Mouse (Mus musculus): ENCODE measurements around the gene Btbd11. TPM values are rescaled to one million over a fixed set of nuclear protein-coding genes. Genes with fewer than 3 reads are reported as not detected.
A peak's percentile ranks its signal among the peaks of the same experiment; 100 is the strongest.

Btbd11 gene
- 10 to 100 TPM; 27.5 to 31.5 TPM for total RNA-seq (2021)

DNA sequence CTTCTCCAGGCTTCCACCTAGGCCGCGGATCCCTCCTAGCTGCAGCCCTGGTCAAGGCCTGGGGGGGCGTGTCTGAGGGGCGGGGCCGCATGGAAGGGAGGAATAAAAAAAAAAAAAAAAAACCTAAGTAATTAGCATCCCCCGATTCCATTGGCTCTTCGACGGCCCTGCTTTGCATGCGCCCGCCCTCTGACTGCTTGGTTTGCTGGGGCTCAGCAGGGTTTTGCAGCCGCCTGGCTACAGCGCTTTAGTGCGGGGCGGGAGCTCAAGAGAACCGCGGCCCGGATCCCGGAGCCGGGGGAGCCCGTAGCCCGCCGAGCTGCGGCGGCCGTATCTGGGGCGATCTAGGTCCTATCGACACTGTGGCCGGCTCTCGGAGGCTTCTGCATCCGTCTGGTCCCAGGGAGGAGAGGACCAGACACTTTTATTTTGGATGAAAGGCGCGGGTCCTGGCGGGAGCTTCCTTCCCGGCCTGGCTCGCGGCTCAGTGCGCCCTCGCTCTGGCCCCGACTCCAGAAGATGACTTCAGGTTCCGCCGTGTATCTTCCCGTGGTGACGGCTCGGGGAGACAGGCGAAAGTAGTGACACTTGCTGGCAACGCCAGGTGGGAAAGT, at the start of gene Btbd11:
Gene Btbd11, plus strand, starts transcription at position 210 of the 614 bp plus-strand sequence.
- DNase-seq (ENCODE audit: low spot score in 2 of 2) = peak; percentile 81 to 84
- intact Hi-C loops (cut with DNase I) = loop anchor here (5.0 to 10.0 kb wide), 2 partner anchors 164 to 238 kb away; no protein-coding TSS in a partner anchor

DNA sequence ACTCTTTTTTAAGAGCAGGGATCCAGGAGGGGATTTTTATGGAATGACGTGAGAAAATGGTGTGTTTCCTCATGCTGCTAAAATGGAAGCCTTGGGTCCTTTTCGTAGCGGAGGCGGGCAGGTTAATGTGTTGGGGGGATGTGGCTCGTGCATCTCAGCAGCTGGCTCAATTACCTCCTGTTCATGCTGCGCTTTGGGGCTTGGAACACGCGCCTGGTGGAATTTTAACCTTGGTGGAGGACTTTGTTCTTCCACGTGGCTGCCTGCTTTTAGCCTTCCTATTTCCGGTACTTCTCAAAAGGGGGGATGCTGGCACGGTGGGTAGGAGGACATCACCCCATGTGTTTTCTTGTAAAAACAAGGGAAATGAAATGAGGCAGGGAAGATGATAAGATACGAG, 47.9 kb upstream of the Btbd11 start:
- DNase-seq (ENCODE audit: low spot score in 2 of 2) = no peak
- intact Hi-C loops (cut with DNase I) = no loop called here

DNA sequence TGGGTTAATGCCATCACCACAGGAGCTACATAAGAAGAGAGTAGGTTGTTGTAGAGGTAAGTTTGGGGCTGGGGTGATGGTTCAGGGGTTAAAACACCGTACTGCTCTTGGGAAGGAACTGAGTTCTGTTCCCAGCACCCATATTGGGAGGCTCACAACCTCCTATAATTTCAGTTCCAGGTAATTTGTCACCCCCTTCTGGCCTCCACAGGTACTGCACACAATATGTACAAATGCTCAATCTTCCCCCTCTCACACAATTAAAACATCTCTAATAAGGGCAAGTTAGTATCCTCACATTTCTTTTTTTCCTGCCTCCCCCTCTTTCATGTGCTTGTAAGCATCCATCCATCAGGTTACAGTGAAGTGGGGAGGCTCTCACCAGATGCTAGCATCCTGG, 44.7 kb upstream of the Btbd11 start:
- no peak for DNase-seq (ENCODE audit: low spot score in 2 of 2)

DNA sequence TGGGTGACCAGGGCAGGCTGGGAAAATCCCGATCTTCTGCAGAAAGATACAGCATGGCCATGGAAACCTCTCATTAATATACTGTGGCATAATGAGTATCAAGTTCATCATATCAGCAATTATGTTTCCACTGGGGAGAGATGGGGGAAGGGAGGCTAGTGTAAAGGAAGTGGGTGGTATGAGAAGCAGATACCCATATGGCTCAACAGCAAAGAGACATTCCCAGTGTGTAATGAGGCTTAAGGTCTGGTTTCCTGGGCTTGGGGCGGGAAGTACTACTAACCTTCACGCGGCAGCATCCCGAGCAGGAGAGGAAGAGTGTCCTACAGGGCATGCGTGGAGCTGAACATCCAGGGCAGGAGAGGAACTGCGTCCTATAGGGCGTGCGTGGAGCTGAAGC, 39.4 kb upstream of the Btbd11 start:
- intact Hi-C loops (cut with DNase I) = no loop called here
- no peak for DNase-seq (ENCODE audit: low spot score in 2 of 2)

More for the DNA sequence above, 44.7 kb upstream of the Btbd11 start:
- intact Hi-C loops (cut with DNase I) = no loop called here

DNA sequence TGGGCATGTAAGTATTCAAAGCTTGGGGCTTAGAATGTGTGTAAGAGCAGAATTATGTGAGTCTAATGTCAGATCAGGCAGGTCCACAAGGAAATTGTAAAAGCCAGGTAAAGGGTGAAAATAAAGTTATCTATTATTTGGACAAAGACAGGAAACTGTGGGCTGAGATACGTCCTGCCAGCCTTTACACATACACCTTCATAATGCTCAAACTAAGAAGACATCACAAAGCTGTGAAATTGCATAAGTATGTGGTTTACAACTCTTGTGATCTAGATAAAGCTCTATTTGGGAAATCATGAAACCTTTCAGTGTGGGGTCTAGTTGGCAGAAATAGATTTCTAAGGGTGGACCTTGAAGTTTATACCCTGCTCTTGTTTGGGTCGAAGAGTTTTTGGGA, 34.1 kb upstream of the Btbd11 start:
- intact Hi-C loops (cut with DNase I) = no loop called here
- DNase-seq (ENCODE audit: low spot score in 2 of 2) = no peak

DNA sequence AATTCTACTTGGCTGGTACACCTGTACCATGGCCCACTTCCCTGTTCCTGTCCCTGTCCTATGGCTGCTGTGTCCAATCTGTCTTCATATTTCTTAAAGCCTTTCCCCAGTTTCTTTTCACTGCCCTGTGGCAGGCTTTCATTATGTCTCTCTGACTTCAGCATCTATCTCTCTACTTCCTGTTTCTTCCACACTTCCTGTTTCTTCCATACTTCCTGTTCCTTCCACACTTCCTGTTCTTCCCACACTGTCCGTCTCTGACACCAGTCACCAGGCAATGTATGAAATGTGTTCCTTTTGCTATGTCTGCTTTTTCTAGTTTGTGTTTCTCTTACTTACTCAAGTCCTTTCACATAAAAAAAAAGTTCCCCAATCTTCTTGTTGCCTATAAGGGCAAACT, 32.3 kb upstream of the Btbd11 start:
- intact Hi-C loops (cut with DNase I) = no loop called here
- DNase-seq (ENCODE audit: low spot score in 2 of 2) = no peak

DNA sequence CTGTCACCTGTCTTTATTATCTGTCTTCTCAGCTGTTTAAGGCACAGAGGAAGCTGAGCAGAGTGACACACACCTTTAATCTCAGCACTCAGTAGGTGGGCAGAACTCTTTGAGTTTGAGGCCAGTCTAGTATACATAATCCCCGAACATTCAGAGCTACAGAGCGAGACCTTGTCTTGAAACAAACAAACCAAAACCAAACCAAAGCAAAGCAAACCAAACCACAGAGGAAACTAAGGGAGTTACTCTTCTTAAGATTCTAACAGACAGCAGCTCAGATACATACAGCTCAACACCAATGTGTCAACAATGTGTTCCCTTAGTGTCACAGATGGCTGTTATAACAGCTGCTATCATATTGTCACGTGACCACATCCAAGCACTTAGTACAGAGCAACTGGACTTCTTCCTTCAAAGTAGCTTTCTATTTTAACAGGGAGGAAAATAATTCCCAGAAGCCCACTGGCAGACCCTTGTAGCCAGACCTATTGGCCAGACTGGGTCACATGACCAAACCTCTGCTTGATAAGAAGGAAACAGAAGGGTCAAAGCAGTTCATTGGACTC, 27.0 kb upstream of the Btbd11 start:
- intact Hi-C loops (cut with DNase I) = no loop called here
- no peak for DNase-seq (ENCODE audit: low spot score in 2 of 2)

DNA sequence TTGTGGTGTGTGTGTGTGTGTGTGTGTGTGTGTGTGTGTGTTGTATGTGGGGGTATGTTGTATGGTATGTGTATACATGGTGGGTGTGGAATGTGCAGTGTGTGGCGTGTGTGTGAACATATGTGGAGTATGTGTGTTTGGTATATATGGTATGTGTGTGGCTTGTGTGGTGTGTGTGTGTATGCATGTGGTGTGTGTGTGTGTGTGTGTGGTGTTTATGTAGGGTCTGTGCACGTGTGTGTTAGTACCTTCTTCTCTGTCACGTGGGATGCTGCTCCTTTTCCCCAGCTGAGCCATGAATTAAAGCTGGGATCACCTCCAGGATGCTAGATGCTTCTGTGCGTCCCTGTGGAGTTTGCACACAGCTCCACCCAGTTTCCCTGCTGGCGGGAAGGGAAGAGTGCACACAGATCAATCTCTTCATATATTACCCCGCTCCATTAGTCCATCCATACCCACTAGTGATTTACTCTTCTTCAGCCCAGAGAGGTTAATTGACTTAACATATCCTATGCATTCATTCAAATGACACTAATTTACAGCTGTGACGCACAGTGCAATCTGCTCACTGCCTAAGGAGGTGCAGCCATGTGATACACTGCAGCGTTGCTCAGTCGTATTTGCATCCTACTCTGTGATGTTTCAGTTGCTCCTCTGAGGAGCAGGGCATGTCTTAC, 23.7 kb upstream of the Btbd11 start:
- DNase-seq (ENCODE audit: low spot score in 2 of 2) = no peak

DNA sequence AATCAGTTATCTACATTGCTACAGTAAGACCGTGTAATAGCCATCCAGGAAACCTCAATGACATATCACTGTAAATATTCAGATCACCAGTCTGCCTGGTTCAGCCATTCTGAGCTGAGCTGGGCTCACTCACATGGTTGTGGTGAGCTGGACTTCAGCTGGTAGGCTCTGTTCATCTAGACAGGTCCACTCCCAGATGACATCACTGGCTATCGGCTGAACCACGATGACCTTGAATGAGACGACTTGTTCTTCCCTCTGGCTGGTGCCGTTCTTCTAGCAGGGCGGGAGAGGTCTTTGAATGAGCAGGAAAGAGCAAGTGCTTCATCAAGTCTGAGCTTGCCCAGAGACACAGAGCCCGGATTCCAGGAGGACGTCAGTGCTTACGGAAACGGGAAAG, 19.7 kb upstream of the Btbd11 start:
- no peak for DNase-seq (ENCODE audit: low spot score in 2 of 2)
- intact Hi-C loops (cut with DNase I) = no loop called here

More for the DNA sequence above, 23.7 kb upstream of the Btbd11 start:
- intact Hi-C loops (cut with DNase I) = no loop called here

DNA sequence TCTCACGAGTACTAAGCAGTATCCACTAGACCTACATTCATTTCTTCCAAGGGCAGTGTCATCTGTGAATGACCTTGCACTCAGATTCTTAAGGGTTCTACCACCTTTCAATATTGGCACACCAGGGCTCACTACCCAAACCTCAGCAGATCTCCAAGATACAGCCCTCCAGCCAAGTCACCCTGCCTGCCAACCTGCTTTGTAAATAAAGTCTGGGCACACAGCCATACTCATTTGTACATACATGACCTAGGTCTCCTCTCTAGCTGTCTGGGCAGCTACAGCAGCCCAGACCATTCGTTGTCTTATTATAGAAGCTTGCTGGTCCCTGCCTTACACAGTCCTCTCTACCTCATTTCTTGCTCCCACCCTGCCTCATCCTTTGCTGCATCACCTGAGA, 15.3 kb upstream of the Btbd11 start:
- DNase-seq (ENCODE audit: low spot score in 2 of 2) = no peak
- intact Hi-C loops (cut with DNase I) = no loop called here

DNA sequence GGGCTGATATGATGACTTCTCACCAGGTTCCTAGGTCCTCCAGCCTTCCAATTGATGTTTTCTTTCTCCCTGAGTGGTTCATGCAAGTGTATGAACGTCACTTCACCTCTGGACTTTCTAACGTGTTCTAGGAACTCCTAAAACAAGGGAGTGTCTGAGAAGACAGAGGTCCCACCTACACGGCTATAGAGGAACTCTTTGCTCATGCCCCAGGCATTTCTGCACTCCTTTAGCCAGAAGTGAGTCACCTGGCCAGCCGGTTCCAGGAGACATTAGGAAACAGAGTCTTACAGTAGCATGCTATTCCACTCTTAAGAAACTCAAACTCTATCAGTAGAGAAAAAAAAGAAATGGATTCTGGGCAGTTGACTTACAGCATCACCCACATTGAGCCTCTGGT, 14.5 kb upstream of the Btbd11 start:
- no peak for DNase-seq (ENCODE audit: low spot score in 2 of 2)
- intact Hi-C loops (cut with DNase I) = no loop called here

DNA sequence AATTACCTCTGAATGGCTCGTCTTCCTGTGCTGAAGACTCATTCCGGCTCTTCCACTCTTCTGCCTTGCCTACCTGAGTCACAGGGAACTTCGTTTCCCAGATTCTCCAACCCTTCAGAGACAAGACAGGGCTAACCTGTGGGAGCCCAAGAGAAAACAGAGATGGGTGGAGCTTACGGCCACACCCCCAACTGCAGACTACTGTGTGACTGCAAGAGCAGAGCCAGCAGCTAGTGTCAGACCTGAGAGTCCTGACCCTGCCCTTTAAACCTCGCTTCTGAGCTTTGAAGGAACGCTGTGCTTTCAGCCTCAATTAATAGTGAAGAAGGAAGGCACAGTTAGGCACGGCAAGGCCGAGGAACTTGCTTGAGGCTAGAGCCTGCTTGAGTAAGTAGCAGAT, 7.6 kb upstream of the Btbd11 start:
- intact Hi-C loops (cut with DNase I) = no loop called here

DNA sequence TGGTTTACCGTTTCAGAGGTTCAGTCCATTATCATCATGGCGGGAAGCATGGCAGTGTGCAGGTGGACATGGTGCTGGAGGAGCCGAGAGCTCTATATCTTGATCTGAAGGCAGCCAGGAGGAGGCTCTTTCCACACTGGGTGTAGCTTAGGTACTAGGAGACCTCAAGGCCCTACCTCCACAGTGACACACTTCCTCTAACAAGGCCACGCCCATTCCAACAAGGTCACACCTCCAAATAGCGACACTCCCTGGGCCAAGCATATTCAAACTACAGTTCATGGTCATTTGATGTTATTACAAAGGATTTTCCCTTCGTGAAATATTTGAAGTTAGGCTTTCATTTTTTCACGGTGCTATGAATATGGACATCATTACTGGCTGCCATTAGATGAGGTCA, 3.6 kb upstream of the Btbd11 start:
- intact Hi-C loops (cut with DNase I) = loop anchor here (10.0 kb wide), 1 partner anchor 242 kb away; no protein-coding TSS in a partner anchor
- DNase-seq (ENCODE audit: low spot score in 2 of 2) = no peak

More for the DNA sequence above, 7.6 kb upstream of the Btbd11 start:
- DNase-seq (ENCODE audit: low spot score in 2 of 2) = no peak

DNA sequence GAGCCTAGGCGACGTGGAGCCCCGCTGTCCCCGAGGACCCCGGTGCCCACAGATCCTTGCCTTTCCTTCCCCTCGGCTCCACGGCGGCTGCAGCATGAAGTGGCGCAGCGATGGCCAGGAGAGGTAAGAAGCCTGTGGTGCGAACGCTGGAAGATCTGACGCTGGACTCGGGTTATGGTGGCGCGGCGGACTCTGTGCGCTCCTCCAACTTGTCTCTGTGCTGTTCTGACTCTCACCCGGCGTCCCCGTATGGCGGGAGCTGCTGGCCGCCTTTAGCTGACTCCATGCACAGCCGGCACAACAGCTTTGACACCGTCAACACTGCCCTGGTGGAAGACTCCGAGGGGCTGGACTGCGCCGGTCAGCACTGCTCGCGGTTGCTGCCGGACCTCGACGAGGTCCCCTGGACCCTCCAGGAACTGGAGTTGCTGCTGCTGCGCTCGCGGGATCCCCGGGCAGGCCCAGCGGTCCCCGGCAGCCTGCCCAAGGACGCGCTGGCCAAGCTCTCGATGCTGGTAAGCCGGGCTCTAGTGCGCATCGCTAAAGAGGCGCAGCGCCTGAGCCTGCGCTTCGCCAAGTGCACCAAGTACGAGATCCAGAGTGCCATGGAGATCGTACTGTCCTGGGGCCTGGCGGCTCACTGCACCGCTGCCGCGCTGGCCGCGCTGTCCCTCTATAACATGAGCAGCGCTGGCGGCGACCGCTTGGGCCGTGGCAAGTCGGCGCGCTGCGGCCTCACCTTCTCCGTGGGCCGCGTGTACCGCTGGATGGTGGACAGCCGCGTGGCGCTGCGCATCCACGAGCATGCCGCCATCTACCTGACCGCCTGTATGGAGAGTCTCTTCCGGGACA, 831 bp downstream of the Btbd11 start:
- intact Hi-C loops (cut with DNase I) = loop anchor here (5.0 to 10.0 kb wide), 2 partner anchors 165 to 237 kb away; no protein-coding TSS in a partner anchor
- DNase-seq (ENCODE audit: low spot score in 2 of 2) = peak; percentile 40 to 53

DNA sequence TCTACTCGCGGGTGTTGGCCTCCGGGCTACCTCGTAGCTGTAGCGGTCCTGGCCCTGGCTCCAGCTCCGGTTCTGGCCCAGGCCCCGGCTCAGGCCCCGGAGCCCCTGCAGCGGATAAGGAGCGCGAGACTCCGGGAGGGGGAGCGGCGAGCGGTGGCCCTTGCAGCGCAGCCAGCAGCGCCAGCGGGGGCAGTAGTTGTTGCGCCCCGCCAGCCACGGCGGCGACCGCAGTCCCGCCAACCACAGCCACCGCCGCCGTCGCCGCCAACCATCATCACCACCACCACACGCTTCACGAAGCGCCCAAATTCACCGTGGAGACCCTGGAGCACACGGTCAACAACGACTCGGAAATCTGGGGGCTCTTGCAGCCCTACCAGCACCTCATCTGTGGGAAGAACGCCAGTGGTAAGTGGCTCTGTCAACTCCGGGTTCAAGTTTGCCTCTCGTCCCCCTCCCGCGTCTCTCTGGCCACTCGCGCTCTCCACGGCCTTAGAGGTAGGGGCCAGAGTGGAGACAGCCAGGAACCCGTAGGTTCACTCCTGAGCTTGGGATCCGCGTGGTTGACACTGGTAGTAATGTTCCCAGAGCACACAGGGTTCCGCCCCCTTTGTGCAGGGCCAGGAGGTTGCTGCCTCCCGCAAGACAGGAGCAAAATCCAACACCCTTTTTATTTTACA, 1.6 kb downstream of the Btbd11 start:
- no peak for DNase-seq (ENCODE audit: low spot score in 2 of 2)
- intact Hi-C loops (cut with DNase I) = loop anchor here (5.0 to 10.0 kb wide), 2 partner anchors 166 to 237 kb away; no protein-coding TSS in a partner anchor

DNA sequence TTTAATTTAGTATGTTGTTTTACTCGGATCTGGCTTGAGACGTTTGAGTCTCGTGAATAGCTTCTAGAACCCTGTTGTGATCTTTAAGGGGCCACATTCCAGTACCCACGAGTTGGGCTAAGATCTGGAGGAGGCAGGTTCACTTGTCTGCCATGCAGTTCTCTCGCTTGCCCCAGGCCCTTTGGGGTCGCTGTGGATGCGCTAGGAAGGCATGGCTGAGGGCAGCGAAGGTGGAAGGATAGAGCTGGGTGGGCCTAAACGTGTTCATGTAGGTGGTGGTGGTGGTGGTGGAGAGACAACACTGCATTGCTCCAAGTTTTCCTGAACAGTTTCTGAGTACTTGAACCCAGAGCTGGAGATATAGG, 2.1 kb downstream of the Btbd11 start:
- intact Hi-C loops (cut with DNase I) = loop anchor here (5.0 to 10.0 kb wide), 2 partner anchors 166 to 236 kb away; no protein-coding TSS in a partner anchor
- DNase-seq (ENCODE audit: low spot score in 2 of 2) = no peak

DNA sequence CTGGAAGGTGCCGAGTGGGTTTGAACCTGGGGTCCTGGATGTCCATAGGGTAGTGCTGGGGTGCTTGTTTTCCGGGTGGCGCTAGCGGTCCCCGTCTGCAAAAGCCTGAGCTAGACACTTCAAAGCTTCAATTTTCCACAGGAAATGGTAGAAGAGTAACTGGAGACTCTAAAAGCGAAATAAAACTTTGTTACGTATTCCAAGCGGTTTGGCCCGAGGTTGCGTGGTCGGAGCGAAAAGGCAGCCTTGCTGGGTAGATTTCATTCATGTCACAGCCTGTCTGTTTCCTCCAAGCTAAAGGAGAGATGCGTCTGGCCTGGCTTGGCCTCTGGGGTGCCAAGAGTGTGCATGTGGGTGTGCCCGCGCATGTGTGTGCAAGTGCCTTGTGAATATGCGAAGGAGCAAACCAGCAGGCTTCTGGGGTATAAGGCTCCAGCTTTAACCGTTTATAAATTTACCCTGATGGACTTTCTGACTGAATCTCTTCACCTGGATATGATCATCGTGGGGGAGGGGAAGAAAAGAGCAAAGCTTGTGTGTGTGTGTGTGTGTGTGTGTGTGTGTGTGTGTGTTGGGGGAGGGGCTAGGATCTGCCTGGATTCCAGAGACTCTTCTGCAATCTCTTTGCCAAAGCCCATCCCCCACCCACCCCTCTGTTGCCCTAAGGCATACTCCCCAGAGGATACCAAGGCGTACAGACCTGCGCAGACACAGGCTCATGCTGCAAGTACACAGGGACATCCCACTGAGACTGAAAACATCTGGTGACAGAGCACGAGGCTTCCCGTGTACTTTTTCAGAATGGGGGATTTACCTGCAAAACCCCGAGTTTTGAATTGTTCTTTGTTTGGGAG, 2.9 kb downstream of the Btbd11 start:
- intact Hi-C loops (cut with DNase I) = loop anchor here (5.0 to 10.0 kb wide), 3 partner anchors 148 to 235 kb away; no protein-coding TSS in a partner anchor
- DNase-seq (ENCODE audit: low spot score in 2 of 2) = peak in 1 of 2 experiments; percentile 10

DNA sequence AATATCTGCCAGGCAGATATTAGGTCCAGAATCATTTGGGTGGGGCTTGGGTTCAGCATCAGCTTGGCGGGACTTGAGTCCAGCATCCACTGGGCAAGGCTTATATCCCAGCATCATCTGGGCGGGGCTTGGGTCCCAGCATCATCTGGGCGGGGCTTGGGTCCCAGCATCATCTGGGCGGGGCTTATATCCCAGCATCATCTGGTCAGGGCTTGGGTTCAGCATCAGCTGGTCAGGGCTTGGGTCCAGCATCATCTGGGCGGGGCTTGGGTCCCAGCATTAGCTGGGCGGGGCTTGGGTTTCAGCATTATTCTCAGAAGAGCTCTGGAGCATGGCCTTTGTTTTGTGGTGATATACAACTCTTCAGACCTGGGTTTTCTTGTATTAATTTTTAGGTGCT, 6.4 kb downstream of the Btbd11 start:
- intact Hi-C loops (cut with DNase I) = loop anchor here (5.0 kb wide), 1 partner anchor 144 kb away; no protein-coding TSS in a partner anchor
- DNase-seq (ENCODE audit: low spot score in 2 of 2) = no peak
